Mouse (Mus musculus): Measurements from ENCODE around the gene Gm49601.

Gm49601 gene

GRCm38 (mm10) chr16:18629390-18630231 lies 3.4 kb upstream of the Gm49601 start, which contains the start of gene Sept5:
TSS of gene Sept5 (minus strand) at chr16:18629954.
- no peak for DNase-seq (ENCODE audit: extremely low read depth, low read depth, low spot score)

DNA sequence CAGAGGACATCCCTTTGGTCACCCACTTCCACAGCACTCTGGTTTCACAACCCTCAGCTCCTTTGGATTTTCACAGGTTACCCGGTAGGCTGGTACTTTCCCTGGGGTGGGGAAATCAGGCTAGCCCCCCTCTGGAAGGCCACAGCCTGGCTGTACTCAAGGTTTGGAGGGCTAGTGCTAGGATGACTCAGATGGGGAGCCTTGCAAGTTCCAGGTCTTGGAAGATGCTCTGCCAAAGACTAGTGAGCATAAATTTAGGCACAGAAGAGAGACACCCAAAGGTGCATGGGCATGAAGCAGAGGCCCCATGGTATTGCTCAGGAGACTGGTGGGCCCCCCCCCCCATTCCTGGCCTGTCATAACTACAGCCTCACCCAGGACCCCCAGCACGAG lies 2.7 kb upstream of the Gm49601 start:
- DNase-seq (ENCODE audit: extremely low read depth, low read depth, low spot score), result no peak

- no peak for DNase-seq (ENCODE audit: extremely low read depth, low read depth, low spot score)
Measured at GRCm38 (mm10) chr16:18628206-18628947, 2.1 kb upstream of the Gm49601 start.

DNA sequence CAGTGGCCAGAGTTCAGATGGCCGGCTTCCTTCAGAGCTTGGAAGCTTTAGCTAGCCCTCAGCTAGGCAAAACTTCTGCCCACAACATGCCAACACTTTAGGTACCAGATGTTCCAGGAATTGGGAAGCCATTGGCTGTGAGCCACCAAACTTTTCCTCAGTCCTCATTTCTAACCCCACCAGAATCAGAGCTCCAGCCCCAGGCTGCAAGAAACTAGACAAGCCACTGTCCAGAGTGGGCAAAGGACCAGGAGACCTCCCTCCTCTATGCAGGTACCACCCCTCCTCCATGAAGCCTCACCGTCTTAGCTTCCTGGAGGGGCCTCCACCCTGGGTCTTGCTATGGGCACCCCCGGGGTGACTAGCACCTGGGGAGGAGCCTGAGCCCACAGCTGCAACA lies 936 bp upstream of the Gm49601 start:
- no peak for DNase-seq (ENCODE audit: extremely low read depth, low read depth, low spot score)

DNA sequence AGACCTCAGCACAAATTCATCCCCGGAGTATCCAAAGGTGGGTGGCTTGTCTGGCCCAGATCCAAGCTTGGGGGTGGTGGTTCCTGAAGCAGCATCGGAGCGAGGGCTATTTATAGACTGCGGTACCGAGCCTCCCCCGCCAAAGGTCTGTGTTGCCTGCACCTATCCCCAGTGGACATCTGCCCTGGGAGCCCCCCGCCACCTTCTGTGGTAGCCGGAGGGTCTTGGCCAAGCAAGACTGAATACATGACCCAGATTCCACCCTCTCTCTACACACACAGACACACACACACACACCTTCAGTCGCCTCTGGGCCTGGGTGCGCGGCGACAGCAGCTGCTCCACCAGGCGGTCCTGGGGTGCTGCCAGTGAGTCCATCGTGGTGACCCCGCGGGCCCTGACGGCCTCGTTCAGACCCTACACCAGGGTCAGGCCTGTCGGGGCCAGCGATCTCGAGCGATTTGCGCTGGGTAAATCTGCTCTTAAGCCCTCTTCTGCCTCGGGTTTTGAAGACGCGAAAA lies 376 bp downstream of the Gm49601 start:
- no peak for DNase-seq (ENCODE audit: extremely low read depth, low read depth, low spot score)

- no peak for DNase-seq (ENCODE audit: extremely low read depth, low read depth, low spot score)
Measured at GRCm38 (mm10) chr16:18625097-18625496, 1.1 kb downstream of the Gm49601 start.

DNA sequence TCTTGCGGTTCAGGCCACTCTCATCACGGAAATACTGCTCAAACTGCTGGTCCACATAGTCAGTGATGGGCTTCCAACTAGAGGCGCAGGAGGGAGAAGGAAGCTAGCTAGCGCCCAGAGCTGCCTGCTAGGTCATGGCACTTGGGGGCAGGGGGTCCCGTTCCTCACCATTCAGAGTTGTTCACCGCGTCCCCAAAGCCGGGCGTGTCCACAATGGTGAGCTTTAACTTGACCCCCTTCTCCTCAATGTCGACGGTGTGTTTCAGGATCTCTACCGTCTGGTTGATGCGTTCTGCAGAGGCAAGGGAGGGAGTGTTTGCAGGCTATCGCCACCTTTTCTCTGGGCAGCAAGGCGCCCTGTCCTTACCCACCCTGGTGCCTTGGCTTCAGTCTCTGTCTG lies 1.6 kb downstream of the Gm49601 start:
- no peak for DNase-seq (ENCODE audit: extremely low read depth, low read depth, low spot score)

GRCm38 (mm10) chr16:18623751-18624540 lies 2.3 kb downstream of the Gm49601 start:
- DNase-seq (ENCODE audit: extremely low read depth, low read depth, low spot score), result no peak

GRCm38 (mm10) chr16:18622916-18623750 lies 3.1 kb downstream of the Gm49601 start:
- no peak for DNase-seq (ENCODE audit: extremely low read depth, low read depth, low spot score)

- DNase-seq (ENCODE audit: extremely low read depth, low read depth, low spot score), result no peak
Measured at GRCm38 (mm10) chr16:18622019-18622418, 4.2 kb downstream of the Gm49601 start, which contains the start of gene Gp1bb. TSS of gene Gp1bb (minus strand) at chr16:18622403.

GRCm38 (mm10) chr16:18621362-18622001 lies 4.7 kb downstream of the Gm49601 start:
- DNase-seq (ENCODE audit: extremely low read depth, low read depth, low spot score), result no peak

GRCm38 (mm10) chr16:18620601-18621361 lies 5.4 kb downstream of the Gm49601 start:
- DNase-seq (ENCODE audit: extremely low read depth, low read depth, low spot score), result no peak

- DNase-seq (ENCODE audit: extremely low read depth, low read depth, low spot score), result peak; percentile 42
Measured at GRCm38 (mm10) chr16:18620201-18620600, 6.0 kb downstream of the Gm49601 start.

DNA sequence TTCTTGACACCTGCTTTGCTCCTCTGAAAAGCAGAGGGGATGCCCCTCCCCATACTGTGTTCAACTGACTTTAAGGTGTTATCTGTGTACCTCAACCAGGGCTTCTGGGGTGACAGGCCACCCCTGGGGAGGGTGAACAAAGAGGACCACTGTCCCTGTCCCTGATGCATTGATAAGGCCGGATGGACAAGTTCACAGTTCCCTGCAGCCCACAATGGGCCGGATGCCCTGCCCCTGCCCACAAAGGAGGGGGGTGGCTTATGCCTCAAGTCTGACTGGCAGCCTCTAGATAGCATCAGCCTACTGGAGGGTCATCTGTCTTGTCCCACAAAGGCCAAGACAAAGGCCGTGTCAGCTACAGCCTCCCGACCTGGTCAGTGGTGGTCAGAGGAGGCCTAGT lies 7.1 kb downstream of the Gm49601 start:
- DNase-seq (ENCODE audit: extremely low read depth, low read depth, low spot score), result no peak

- no peak for DNase-seq (ENCODE audit: extremely low read depth, low read depth, low spot score)
Measured at GRCm38 (mm10) chr16:18618297-18618696, 7.9 kb downstream of the Gm49601 start.

- no peak for DNase-seq (ENCODE audit: extremely low read depth, low read depth, low spot score)
Measured at GRCm38 (mm10) chr16:18617370-18618065, 8.7 kb downstream of the Gm49601 start.

GRCm38 (mm10) chr16:18613301-18613700 lies 12.9 kb downstream of the Gm49601 start:
- DNase-seq (ENCODE audit: extremely low read depth, low read depth, low spot score), result no peak

DNA sequence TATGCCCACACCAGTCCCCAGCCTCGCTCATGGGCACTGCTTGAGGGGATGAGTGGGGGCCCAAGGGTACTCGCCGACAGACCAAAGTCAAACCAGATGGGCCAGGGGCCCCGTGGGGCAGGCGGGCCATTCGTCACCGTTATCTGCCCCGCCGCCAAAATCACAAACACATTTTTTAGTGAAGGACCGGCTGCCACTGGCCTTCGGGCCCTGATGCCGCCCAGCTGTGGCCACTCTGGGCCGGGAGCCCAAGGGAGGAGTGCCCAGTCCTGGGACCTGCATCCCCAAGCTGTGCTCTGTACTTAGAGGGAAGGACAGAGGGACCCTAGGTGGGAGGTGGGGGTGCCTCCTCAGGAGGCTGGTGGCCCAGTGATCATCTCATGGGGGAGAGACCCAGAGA lies 14.5 kb downstream of the Gm49601 start:
- DNase-seq (ENCODE audit: extremely low read depth, low read depth, low spot score), result no peak

Data from fat pad, adult 2 months (tissue).